Mouse (Mus musculus): ENCODE results near the gene Spcs2.
A peak's percentile ranks its signal among the peaks of the same experiment; 100 is the strongest.

The Spcs2 gene

GRCm38 (mm10) chr7:99863362-99863761 is at the start of gene Spcs2:
Gene Spcs2, minus strand, starts transcription at chr7:99863462.
- DNase-seq: no peak

- DNase-seq: no peak
These were observed 47.8 kb upstream of the Spcs2 start for GRCm38 (mm10) chr7:99911038-99911437.

- DNase-seq: no peak
These were observed 44.2 kb upstream of the Spcs2 start for GRCm38 (mm10) chr7:99907463-99907862.

- DNase-seq: no peak
These were observed 43.1 kb upstream of the Spcs2 start for GRCm38 (mm10) chr7:99906346-99906745.

GRCm38 (mm10) chr7:99904421-99905005 is 41.3 kb upstream of the Spcs2 start:
- DNase-seq: peak; percentile 64

DNA sequence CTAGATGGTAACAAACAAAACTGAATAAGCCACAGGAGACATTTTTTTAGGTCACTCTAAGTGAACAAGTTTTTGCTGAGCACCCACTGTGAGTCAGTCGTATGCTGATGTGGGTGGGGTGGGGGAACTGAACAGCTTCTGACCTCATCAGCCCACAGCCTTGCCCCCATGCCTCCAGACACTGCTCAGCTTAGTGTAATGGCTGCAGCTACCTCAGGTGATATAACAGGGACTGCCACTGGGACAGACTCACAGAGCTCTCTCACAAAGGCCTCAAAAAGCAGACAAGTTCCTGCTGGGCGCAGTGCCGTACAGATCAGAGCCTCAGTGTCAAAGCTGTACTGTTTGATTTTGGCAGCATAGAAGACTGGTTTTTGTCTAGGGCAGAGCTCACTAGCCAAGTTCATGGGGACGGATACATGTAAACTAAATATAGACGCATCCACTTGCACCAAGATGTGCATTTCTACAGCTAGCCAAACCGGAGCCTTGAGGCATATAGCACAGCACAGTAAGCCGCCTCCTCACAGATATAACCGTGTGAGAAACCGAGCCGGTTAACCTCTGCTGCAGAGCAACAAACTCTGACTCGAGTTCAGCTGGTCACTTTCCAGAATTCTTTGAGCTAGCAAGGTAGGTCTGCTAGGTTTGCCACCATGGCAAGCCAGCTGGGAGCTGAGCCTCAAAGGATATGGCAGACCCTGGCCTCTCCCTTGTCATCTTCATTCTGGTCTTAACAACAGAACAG is 39.8 kb upstream of the Spcs2 start:
- no peak for DNase-seq

- DNase-seq: no peak
These were observed 38.9 kb upstream of the Spcs2 start for GRCm38 (mm10) chr7:99902208-99902607.

DNA sequence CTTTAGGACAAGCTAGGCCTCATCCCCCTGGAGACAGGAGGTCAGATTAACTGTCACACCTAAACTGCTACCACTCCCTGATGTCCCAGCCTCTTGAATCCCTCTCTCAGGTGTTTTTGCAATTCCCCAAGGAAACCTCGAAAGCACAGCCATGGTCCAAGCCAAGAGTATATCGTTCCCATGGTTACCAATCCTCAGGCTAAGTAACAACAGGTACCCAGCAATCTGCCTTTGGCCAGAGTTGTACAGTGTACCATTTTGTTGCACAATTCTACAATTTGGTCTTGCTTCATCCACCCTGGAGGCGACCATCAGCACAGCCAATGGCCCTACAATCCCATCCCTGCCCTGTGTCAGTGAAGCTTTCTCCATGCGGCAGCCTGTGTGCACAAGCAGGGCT is 33.6 kb upstream of the Spcs2 start:
- no peak for DNase-seq

GRCm38 (mm10) chr7:99894478-99894877 is 31.2 kb upstream of the Spcs2 start:
- DNase-seq: no peak

DNA sequence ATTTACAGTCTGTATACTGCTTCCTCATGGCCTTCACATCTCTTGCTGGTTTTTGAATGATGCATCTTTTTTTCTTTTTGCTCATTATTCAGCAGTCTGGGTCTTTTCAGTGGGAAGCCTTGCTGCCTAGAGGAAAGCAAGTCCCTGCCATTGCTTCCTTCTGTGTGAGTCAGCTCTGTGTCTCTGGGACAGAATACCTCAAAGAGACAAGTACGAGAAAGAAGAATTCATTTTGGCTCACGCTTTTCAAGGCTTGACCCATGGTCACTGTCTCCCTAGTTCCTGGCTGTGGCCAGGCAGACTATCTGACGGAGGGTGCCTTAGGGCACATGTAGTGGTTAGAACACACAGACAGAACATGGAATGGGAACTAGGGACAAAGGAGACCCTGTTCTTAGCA is 30.7 kb upstream of the Spcs2 start:
- no peak for DNase-seq

- no peak for DNase-seq
These were observed 29.1 kb upstream of the Spcs2 start for GRCm38 (mm10) chr7:99892351-99892750.

- DNase-seq: no peak
These were observed 28.2 kb upstream of the Spcs2 start for GRCm38 (mm10) chr7:99891471-99891870.

- DNase-seq: no peak
These were observed 27.0 kb upstream of the Spcs2 start for GRCm38 (mm10) chr7:99890168-99890755.

DNA sequence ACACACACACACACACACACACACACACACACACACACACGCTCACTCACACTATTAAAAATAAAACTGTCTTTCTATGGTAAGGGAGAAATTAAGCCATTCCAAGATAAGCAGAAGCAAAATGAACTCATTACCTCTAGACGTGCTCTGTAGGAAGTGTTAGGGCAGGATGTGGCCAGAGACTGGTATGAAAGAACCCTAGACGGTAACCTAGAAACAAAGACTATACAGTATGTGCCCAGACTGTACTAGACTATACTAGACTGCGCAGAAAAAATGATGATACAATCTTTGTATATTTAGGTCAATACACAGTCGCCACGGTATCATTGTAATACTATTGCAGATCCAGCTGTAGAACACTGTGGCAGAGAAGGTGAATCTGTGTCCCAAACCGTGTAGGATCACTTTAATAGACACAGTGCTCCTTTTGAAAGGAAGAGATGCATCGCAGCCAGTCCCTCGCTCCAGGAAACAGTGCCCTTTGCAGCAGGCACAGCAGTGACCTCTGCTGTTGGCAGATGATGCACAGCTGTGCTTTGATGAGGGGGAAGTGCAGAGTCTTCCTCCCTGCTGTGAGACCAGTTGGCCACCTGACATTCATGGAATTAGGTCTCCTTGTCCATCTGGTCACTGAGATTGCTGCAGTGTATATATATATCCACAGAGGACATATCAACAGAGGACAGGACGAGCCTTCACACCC is 26.1 kb upstream of the Spcs2 start:
- peak; percentile 72 for DNase-seq

GRCm38 (mm10) chr7:99887743-99888142 is 24.5 kb upstream of the Spcs2 start:
- no peak for DNase-seq

DNA sequence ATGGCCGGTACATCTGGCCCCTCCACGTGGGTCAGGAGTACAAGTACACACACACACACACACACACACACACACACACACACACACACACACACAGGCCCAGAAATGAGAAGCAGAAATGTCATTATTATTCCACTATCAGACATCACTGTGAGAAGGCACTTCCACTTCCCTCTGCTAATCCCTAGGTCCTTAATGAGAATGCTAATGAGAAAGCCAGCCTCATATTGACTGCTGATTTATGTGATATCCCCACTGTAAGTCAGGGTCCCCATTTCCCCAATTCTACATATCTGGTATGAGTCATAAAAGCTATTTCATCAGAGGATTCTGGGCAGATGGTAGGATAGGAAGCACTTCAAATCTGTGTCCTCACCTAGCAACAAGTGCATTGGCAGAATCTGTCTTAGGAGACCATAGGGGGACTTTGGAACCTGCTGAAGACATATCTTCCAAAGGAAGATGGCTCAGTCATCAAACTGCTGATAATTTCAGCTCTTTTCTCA is 24.0 kb upstream of the Spcs2 start:
- DNase-seq: no peak

GRCm38 (mm10) chr7:99878254-99878653 is 15.0 kb upstream of the Spcs2 start:
- DNase-seq: no peak

DNA sequence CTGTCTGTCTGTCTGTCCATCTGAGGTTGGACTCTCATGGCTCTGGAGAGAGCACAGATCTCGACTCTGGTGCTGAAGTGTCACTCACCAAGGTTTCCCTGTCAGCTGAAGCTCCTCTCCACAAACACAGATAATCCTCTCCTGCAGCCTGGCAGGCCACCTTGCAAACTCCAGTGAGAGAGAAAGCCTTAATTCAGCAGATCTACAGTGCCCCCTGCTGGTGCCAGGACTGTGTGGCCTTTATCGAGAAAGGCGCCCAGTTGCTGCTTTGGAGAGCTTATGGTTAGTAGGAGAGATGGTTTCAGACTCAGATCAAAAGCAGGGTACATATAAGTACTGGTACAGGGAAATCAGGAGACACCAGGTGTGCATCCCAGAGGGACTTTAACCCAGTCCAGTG is 13.1 kb upstream of the Spcs2 start:
- peak; percentile 92 for DNase-seq

DNA sequence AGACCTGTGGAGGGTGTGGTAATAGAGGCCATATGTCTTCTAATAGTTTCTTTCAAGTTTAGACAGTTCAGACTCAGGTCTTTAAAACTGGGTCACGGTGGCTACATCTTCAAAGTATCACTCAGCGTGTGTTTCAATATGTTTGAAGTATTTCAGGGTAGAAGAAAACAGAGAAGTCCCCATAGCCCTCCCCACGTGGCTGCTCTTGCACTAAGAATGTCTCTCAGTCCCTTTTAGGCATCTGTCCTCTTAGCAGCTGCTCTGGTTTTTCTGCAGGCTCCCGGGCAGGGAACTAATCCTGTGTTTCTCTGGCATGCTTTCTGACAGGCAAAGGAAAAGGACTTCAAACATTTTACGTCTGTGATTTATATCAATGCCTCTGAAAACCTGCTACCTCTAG is 12.6 kb upstream of the Spcs2 start:
- DNase-seq: no peak

DNA sequence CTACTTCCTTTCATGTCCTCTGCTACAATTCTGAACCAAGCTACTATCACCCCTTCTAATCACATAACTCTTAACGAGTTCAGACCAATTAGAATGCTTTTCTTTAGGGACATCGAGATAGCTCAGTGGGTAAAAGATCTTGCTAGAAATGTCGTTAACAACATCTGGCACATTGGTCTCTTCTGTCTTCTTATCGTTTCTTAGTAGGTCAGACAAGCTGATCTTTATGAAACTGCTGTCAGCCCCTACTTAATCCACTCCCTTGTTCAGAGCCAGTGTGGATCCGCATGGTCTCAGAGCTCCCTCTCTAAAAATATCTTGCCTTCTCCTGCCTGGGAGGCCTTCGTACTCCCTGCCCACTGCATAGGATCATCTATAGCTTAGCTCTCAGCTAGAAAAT is 10.7 kb upstream of the Spcs2 start:
- DNase-seq: no peak

DNA sequence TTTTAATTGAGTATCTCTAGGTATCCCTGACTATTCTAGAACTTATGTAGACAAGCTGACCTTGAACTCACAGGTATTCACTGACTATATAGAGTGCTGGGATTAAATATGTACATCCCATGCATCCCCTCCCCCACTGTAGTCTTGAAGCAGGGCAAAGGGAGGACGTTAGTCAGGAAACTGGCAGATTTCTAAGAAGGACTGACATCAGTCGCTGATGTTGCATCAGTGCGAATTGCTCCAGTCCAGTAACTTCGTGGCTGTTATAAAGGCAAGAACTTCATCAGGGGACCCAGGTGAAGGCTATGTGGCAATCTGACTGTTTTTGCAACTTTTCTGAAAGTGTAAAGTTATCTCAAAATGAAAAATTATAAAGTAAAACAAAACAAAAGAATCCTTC is 6.0 kb upstream of the Spcs2 start:
- DNase-seq: no peak

DNA sequence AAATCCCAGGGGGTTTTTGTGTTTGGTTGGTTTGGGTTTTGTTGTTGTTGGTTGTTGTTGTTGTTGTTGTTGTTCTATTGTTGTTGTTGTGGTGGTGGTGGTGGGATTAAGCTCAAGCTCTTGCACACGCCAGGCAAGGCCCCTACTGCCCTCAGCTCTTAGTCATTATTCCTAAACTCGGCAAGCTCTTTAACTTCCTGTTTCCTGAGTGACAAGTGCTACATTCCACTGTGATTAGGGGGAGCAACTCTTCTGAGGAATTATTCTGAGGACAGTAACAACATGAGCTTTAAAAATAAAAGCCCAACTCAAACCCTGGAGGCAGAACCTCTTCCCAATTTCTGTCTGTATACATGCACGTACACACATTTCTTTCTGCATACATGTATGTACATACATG is 2.0 kb upstream of the Spcs2 start:
- DNase-seq: no peak

- peak; percentile 70 for DNase-seq
These were observed 1.2 kb upstream of the Spcs2 start for GRCm38 (mm10) chr7:99864241-99865028.
